Mouse (Mus musculus) lung, embryonic 14.5 days (tissue): ENCODE data around the gene Ppp1r14a. TPM values are rescaled to one million over a fixed set of nuclear protein-coding genes. Genes with fewer than 3 reads are reported as not detected.

Experiments
- ATAC-seq: fragments of 200-750 bp; cut with Nextera tagmentation; 2 replicates; pipeline ENCODE4 v1.8.0; 2017; ENCODE audit warnings: mild to moderate bottlenecking, moderate TSS enrichment, moderate library complexity; ENCODE audit not compliant: insufficient read depth
- DNase-seq: peaks from one replicate; pipeline ENCODE4 v3.0.0-alpha.2; 2015
- H3K27ac ChIP-seq: fragments of 300-500 bp; sonication (generic); 2 replicates; pipeline ENCODE4 v1.5.1; 2014; ENCODE audit warnings: low read depth, mild to moderate bottlenecking, moderate library complexity
- H3K27me3 ChIP-seq: fragments of 300-500 bp; sonication (generic); 2 replicates; pipeline ENCODE4 v1.6.1; 2014; ENCODE audit warnings: low read length, control low read depth; ENCODE audit not compliant: insufficient read depth
- H3K36me3 ChIP-seq: fragments of 300-500 bp; sonication (generic); 2 replicates; pipeline ENCODE4 v1.6.1; 2014; ENCODE audit warnings: control low read depth; ENCODE audit not compliant: insufficient read depth
- H3K4me1 ChIP-seq: fragments of 300-500 bp; sonication (generic); 2 replicates; pipeline ENCODE4 v1.6.1; 2014; ENCODE audit warnings: antibody characterized with exemption, control low read depth; ENCODE audit not compliant: insufficient read depth
- H3K4me2 ChIP-seq: fragments of 300-500 bp; sonication (generic); 2 replicates; pipeline ENCODE4 v1.6.1; 2014; ENCODE audit warnings: mild to moderate bottlenecking
- H3K4me3 ChIP-seq: fragments of 300-500 bp; sonication (generic); 2 replicates; pipeline ENCODE4 v1.5.1; 2014; ENCODE audit warnings: low read depth, low read length
- H3K9ac ChIP-seq: fragments of 300-500 bp; sonication (generic); 2 replicates; pipeline ENCODE4 v1.6.1; 2014
- H3K9me3 ChIP-seq: fragments of 300-500 bp; sonication (generic); 2 replicates; pipeline ENCODE4 v1.6.1; 2016; ENCODE audit warnings: low read depth, low read length, control low read depth
- CTCF ChIP-seq: IDR thresholded peaks from 2 replicates; pipeline ENCODE4 v1.5.1; 2016; ENCODE audit warnings: antibody characterized with exemption, low read depth
- WGBS: fragments of 180-500 bp; shearing (Covaris S2); extraction: QIAGEN DNeasy Blood & Tissue Kit; methylation state at CpG from one replicate; pipeline ENCODE4 v1.1.7; 2014; 5-methylcytosine and 5-hydroxymethylcytosine counted together
- polyA plus RNA-seq: library from polyadenylated mRNA; unstranded; fragments of >200 nt; fragmentation: Nextera tagmentation; extraction: Ambion mirVana; gene quantifications from 2 replicates; pipeline ENCODE4 v1.2.1, GENCODE M21; 2014

The Ppp1r14a gene
- polyA plus RNA-seq, 1 experiment from 2014 or later: 114 TPM

DNA sequence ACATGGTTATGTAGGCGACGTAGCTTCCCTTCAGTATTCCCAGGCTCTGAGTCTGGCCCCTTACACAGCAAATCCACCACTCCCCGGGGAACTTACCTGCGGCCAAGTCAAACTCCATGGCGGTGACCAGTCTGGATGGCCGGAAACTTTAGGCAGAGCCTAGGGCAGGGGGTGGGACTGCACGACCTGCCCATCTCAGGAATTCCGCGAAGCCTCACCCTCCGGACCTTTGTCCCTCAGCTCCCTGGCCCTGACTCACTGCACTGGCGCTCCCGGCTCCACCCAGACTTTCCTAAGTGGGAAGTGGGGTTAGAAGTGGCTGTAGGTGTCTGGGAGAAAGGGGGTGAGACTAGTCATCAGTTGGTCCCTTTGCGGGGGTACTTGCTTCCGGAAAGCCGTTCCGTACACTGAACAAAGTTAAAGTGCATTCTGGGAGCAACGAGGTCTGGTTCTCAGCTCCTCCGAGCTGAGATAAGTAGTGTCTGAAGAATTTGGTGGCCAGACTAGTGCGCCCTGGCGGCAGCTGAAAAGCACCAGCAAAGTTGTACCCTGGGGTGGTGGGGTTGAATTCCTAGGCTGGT is 40.8 kb upstream of the Ppp1r14a start, which contains the start of gene 2200002D01Rik:
2200002D01Rik (minus strand) TSS at position 206 of the 581 bp plus-strand sequence.
- 16% methylated on average over 20 of the region's 20 CpGs for WGBS
- H3K9me3 ChIP-seq: no peaks in the 10 kb centered on the region
- DNase-seq (peak; percentile 58), ATAC-seq (peak; percentile 30)
- peak; percentile 45 for TF ChIP-seq CTCF
- peak within 1 kb of the TSS; percentile 37 for H3K9ac ChIP-seq
- H3K4me2 ChIP-seq: peak within 1 kb of the TSS; percentile 54
- peak within 1 kb of the TSS; percentile 27 for H3K4me3 ChIP-seq
- peaks cover 14% of the 10 kb centered on the region; the same call in 1 of the 2 replicates for H3K4me1 ChIP-seq
- H3K27me3 ChIP-seq: no peaks in the 10 kb centered on the region
- H3K27ac ChIP-seq: peak within 1 kb of the TSS; percentile 59
- peaks cover 31% of the 10 kb centered on the region for H3K36me3 ChIP-seq

GRCm38 (mm10) chr7:29251166-29251565 is 37.9 kb upstream of the Ppp1r14a start:
- Histone ChIP-seq H3K27me3 (no peaks in the 10 kb centered on the region), H3K4me1 (0 out of 2 replicates have a peak, but pooled peaks cover 9% of the 10 kb centered on the region), H3K27ac (no peak overlapping the region), H3K4me3 (no peak overlapping the region), H3K9me3 (no peaks in the 10 kb centered on the region), H3K36me3 (peaks cover 7% of the 10 kb centered on the region; the same call in 1 of the 2 replicates), H3K9ac (no peak overlapping the region), H3K4me2 (no peak overlapping the region)
- WGBS: 69% methylated on average over 3 of the region's 3 CpGs
- no peak for TF ChIP-seq CTCF
- DNase-seq: no peak
- no peak for ATAC-seq

- no peak for TF ChIP-seq CTCF
- H3K9me3 ChIP-seq: no peaks in the 10 kb centered on the region
- 0 out of 2 replicates have a peak overlapping the region, but pooled peaks have one; percentile 4 for H3K27ac ChIP-seq
- no peaks in the 10 kb centered on the region for H3K4me1 ChIP-seq
- H3K4me3 ChIP-seq: no peak overlapping the region
- 0 out of 2 replicates have a peak, but pooled peaks cover 16% of the 10 kb centered on the region for H3K36me3 ChIP-seq
- DNase-seq (peak; percentile 23), ATAC-seq (no peak)
- 34% methylated on average over 5 of the region's 5 CpGs for WGBS
- no peaks in the 10 kb centered on the region for H3K27me3 ChIP-seq
- H3K4me2 ChIP-seq: no peak overlapping the region
- no peak overlapping the region for H3K9ac ChIP-seq
Measured at GRCm38 (mm10) chr7:29253842-29254241, 35.3 kb upstream of the Ppp1r14a start.

- Histone ChIP-seq H3K4me3 (no peak overlapping the region), H3K4me2 (no peak overlapping the region), H3K4me1 (no peaks in the 10 kb centered on the region), H3K9ac (no peak overlapping the region), H3K9me3 (no peaks in the 10 kb centered on the region), H3K36me3 (peaks cover 26% of the 10 kb centered on the region), H3K27ac (no peak overlapping the region), H3K27me3 (no peaks in the 10 kb centered on the region)
- DNase-seq (no peak), ATAC-seq (no peak)
- 77% methylated on average over 4 of the region's 4 CpGs for WGBS
- TF ChIP-seq CTCF: no peak
Measured at GRCm38 (mm10) chr7:29255875-29256274, 33.2 kb upstream of the Ppp1r14a start.

GRCm38 (mm10) chr7:29257368-29257767 is 31.7 kb upstream of the Ppp1r14a start:
- Histone ChIP-seq H3K27ac (no peak overlapping the region; the same call in 1 of the 2 replicates), H3K4me3 (no peak overlapping the region), H3K36me3 (peaks cover 26% of the 10 kb centered on the region), H3K9me3 (no peaks in the 10 kb centered on the region), H3K27me3 (no peaks in the 10 kb centered on the region), H3K4me2 (no peak overlapping the region), H3K4me1 (no peaks in the 10 kb centered on the region), H3K9ac (no peak overlapping the region)
- no peak for ATAC-seq
- TF ChIP-seq CTCF: no peak
- 93% methylated on average over 1 of the region's 1 CpGs for WGBS
- peak; percentile 13 for DNase-seq

DNA sequence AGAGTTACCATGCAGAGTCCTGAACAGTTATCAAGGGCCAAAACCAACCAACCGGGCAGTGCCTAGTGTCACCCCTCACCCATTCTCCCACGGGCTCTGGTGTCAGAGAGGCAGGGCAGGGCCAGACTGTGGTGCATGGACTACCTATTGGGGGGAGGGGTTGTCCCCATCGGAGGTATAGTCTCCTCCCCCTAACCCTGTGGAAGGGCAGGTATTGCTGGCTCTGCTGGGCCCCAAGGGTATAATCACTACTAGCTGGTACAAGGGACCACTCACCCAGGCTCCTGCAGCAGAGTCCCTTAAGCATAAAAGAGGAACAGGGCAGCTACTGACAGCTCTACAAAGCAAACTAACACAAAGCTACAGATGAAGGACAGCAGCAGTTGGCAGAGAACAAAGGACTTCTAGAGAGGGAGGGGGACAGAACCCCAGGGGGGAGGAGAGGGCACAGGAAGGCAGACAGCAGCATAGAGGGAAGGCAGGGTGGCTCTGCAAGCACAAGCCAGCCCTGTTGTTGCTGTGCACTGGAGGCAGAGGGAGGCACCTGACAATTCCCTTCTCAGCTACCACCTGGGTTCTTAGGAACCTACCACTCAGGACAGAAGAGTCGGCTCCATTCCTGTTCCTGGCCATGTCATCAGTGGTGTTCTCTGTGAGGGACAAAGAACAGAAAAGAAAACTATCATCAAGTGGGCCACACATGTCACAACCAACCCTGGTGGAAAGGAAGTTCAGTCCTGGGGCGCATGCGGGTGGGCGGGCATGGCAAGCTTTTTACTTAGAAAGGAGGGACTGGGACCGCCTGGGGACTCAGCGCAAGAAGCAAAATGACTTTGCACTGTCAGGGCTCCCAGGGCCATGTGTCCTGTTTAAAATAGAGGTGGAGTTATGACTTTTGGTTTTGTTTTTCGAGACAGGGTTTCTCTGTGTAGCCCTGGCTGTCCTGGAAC is 29.1 kb upstream of the Ppp1r14a start:
- H3K27ac ChIP-seq: no peak overlapping the region

DNA sequence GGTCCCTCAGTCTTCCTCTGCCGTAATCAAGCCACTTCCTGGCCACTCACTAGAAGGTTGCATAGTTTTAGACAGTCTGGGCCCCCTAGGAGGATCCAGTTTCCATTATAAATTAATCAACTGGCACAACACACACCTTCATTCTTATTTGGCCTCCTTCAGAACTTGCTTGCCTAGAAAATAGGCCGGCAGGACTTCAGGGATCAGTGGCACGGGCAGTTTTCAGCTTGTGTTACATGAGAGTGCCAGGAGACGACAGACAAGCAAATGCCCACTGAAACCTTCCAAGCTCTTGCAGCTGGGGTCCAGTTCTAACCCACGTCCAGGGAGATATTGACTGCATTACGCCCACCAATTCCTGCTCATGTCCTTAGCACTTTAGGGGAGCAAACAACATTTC is 27.0 kb upstream of the Ppp1r14a start:
- ATAC-seq (no peak), DNase-seq (no peak)
- Histone ChIP-seq H3K9ac (no peak overlapping the region), H3K4me1 (no peaks in the 10 kb centered on the region), H3K36me3 (peaks cover 18% of the 10 kb centered on the region), H3K9me3 (no peaks in the 10 kb centered on the region), H3K4me3 (no peak overlapping the region), H3K27me3 (no peaks in the 10 kb centered on the region), H3K4me2 (no peak overlapping the region), H3K27ac (no peak overlapping the region)
- TF ChIP-seq CTCF: no peak
- 48% methylated on average over 6 of the region's 6 CpGs for WGBS

More for the DNA sequence above, 29.1 kb upstream of the Ppp1r14a start:
- H3K9me3 ChIP-seq: no peaks in the 10 kb centered on the region
- DNase-seq (no peak), ATAC-seq (no peak)
- H3K36me3 ChIP-seq: peaks cover 26% of the 10 kb centered on the region
- H3K27me3 ChIP-seq: no peaks in the 10 kb centered on the region
- no peak overlapping the region for H3K9ac ChIP-seq
- TF ChIP-seq CTCF: no peak
- no peak overlapping the region for H3K4me2 ChIP-seq
- no peaks in the 10 kb centered on the region for H3K4me1 ChIP-seq
- H3K4me3 ChIP-seq: no peak overlapping the region
- 78% methylated on average over 10 of the region's 10 CpGs for WGBS
